Mouse (Mus musculus): ENCODE measurements around the gene Tlr4. TPM values are rescaled to one million over a fixed set of nuclear protein-coding genes. Genes with fewer than 3 reads are reported as not detected.

Gene Tlr4
- total RNA-seq, 2 experiments from 2014 or later, result 16.1 to 21.2 TPM

- no peak for DNase-seq
These were observed 74.1 kb downstream of the Tlr4 start for GRCm38 (mm10) chr4:66901498-66901897.

- no peak for DNase-seq
These were observed 81.0 kb downstream of the Tlr4 start for GRCm38 (mm10) chr4:66908376-66908775.

DNA sequence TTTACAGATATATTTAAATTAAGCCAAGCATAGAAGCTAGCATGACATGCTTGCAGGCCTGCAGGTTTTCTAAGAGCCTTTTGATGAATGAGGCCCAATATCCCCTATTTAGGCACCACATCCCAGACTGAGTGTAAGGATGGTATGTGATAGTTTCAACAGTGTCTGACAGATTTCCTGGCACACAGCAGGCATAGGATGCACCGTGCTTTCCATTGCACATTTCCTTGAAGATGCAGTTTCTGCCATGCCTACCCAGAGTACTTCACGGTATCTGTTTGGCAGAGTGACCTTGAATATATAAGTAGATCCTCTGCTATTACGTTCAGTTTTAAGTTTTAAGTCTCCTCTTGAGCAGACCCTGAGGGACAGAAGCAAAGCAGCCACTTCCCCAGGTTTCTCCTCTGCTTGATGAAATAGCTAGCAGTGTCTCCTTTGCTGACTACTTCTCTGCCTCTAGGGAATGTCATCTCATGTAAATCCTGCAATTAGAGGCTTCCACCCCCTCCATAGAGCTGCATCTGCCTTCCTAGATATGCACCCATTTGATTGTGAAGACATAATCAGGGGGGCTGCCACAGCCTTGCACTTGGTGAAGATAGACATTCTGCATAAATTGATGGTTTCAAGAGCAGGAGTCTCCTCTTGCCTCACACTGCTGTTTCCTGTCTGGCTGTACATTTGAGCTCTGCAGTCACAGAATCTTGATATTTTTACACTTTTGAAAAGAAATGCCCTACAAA is 92.4 kb downstream of the Tlr4 start:
- no peak for DNase-seq

DNA sequence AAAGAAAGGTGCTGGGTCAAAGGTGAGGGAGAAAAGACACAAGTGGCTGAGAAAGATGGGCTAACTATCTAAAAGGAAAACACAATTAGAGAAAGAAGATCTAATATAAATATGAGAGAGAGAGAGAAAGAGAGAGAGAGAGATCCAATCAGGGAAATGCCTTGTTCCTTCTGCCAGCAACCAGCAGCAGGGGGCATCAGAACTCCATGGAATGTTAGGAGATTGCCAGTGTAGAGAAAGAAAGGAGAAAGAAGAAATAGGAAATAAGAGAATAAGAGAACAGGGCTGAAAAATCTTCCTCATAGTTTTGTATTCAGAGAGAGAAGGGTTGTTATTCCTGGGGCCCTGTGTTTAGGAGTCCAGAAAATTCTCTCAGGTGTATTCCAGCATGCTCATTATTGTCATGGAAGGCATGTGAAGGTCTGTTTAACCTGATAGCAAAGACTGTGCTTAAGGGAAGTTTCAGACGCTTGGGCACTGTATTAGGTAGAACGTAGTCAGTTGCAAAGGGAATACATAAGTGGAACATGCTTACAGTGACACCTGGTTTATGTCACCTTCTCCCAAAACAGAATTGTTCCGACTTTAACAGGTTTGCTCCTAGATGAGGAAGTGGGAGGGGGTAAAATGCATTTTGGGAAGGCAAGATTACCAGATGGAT is 96.4 kb downstream of the Tlr4 start:
- peak; percentile 55 for DNase-seq

- DNase-seq, result no peak
These were observed 98.7 kb downstream of the Tlr4 start for GRCm38 (mm10) chr4:66926066-66926465.

DNA sequence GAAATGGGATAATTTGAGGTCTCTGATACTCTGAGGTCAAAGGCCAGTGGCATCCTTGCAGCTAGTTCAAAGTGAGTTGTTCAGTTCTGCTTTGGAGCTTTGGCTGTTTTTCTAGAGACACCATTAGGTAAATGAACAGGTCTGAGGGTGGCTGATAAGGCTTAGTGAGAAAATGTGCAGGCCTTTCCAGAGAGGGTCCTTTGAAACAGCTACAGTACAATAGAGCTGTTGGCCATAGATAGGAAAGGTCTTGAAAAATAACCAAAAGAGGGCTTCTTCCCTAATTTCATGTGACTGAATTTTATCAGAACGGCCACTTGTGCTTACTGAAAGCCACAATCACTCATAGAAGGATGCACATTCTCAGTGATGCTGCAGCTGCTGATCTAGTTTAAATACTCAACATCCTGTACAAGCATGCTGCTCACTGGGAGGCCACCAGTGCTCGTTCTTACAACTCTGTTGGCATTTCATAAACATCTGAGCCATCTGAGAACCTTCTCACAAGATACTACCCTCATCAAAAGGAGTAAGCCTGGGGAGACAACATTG is 100.2 kb downstream of the Tlr4 start:
- no peak for DNase-seq

- DNase-seq, result no peak
These were observed 111.2 kb downstream of the Tlr4 start for GRCm38 (mm10) chr4:66938489-66939061.

DNA sequence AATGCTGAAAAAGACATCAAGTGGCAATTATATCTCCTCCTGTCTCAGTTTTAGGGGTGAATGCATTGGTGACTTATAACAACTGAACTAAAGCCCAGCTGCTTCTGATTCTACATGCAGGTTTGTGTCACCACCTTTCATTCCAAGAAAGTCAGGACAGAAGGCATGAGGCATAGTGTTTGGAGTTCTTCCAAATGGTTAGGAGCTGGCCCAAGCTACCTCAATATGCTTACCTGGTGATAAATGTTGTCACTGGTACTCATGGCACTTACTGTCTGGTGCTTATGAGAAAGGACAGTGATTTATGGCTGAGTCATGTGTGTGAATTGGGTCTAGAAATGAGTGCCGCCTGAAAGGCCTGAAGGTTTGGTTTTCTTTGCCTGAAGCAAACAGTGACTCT is 114.5 kb downstream of the Tlr4 start:
- no peak for DNase-seq

- DNase-seq, result no peak
These were observed 116.3 kb downstream of the Tlr4 start for GRCm38 (mm10) chr4:66943699-66944098.

DNA sequence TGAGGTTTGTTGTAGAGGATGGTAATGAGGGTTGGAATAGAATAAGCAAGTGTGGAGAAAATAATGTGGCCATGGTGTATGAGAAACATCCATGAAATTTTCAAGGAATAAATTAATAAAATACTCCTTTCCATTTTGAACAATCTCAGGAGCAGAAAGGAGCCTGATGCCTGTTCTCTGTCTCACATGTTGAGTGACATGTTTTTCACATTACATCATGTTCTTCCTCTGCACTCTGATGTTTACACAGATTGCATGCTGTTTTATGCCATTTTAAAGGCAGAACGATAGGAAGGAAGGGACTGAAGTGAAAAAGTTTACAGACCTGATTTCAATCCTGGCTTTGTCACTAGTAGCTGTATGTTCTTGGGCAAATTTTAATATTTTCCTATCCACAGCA is 120.3 kb downstream of the Tlr4 start:
- DNase-seq, result no peak

GRCm38 (mm10) chr4:66974918-66975317 is 147.5 kb downstream of the Tlr4 start:
- DNase-seq, result no peak
